Mouse (Mus musculus) gastrocnemius, adult 18-20 months (tissue): ENCODE measurements at regions not wholly inside any gene's neighbourhood (a gene's known extent, or its start where the extent isn't known, plus 50 kb on each side); places are given as distances from the start of the nearest gene placed in this dataset.

Experiments
- DNase-seq: peaks from one replicate; pipeline ENCODE4 v3.0.0; 2021; ENCODE audit warnings: low spot score

- no peak for DNase-seq
Observed at GRCm38 (mm10) chr12:26143411-26143810, 271.6 kb downstream of the Rnf144a start.

- DNase-seq: no peak
Observed at GRCm38 (mm10) chr12:26130811-26131210, 284.2 kb downstream of the Rnf144a start.

GRCm38 (mm10) chr12:26130011-26130410 is 285.0 kb downstream of the Rnf144a start:
- no peak for DNase-seq

- no peak for DNase-seq
Observed at GRCm38 (mm10) chr12:26129511-26129910, 285.5 kb downstream of the Rnf144a start.

- no peak for DNase-seq
Observed at GRCm38 (mm10) chr12:26128851-26129250, 286.2 kb downstream of the Rnf144a start.

GRCm38 (mm10) chr12:26126260-26126659 is 288.8 kb downstream of the Rnf144a start:
- no peak for DNase-seq

- no peak for DNase-seq
Observed at GRCm38 (mm10) chr12:26124211-26124610, 290.8 kb downstream of the Rnf144a start.

GRCm38 (mm10) chr12:26115339-26115912 is 299.6 kb downstream of the Rnf144a start:
- DNase-seq: no peak

GRCm38 (mm10) chr12:26112166-26113019 is 302.7 kb downstream of the Rnf144a start:
- DNase-seq: no peak

- DNase-seq: no peak
Observed at GRCm38 (mm10) chr12:26109866-26110265, 305.2 kb downstream of the Rnf144a start.

- no peak for DNase-seq
Observed at GRCm38 (mm10) chr12:26104372-26104771, 310.7 kb downstream of the Rnf144a start.

GRCm38 (mm10) chr12:26102384-26102783 is 312.7 kb downstream of the Rnf144a start:
- no peak for DNase-seq

- no peak for DNase-seq
Observed at GRCm38 (mm10) chr12:26100140-26100539, 314.9 kb downstream of the Rnf144a start.

GRCm38 (mm10) chr12:26099176-26099575 is 315.9 kb downstream of the Rnf144a start:
- no peak for DNase-seq

- no peak for DNase-seq
Observed at GRCm38 (mm10) chr12:26092311-26092710, 322.7 kb downstream of the Rnf144a start.

GRCm38 (mm10) chr12:26091865-26092264 is 323.2 kb downstream of the Rnf144a start:
- no peak for DNase-seq

GRCm38 (mm10) chr12:26088389-26088788 is 326.7 kb downstream of the Rnf144a start:
- DNase-seq: no peak

- DNase-seq: no peak
Observed at GRCm38 (mm10) chr12:26086923-26087322, 328.1 kb downstream of the Rnf144a start.

- DNase-seq: no peak
Observed at GRCm38 (mm10) chr12:26086414-26086813, 328.6 kb downstream of the Rnf144a start.

- DNase-seq: no peak
Observed at GRCm38 (mm10) chr12:26079061-26079625, 335.9 kb downstream of the Rnf144a start.

- DNase-seq: no peak
Observed at GRCm38 (mm10) chr12:26075638-26076254, 339.3 kb downstream of the Rnf144a start.

- no peak for DNase-seq
Observed at GRCm38 (mm10) chr12:26072180-26072579, 342.9 kb downstream of the Rnf144a start.
